Mouse (Mus musculus) lung, embryonic 15.5 days (tissue): ENCODE results near the gene Dbf4. TPM values are rescaled to one million over a fixed set of nuclear protein-coding genes. Genes with fewer than 3 reads are reported as not detected.

ENCODE experiments used
- ATAC-seq: fragments of 200-750 bp; cut with Nextera tagmentation; 2 replicates; pipeline ENCODE4 v1.8.0; 2017; ENCODE audit warnings: moderate number of reproducible peaks, borderline replicate concordance; ENCODE audit not compliant: low FRiP score, low TSS enrichment; ENCODE audit errors: extremely low read depth
- H3K27ac ChIP-seq: fragments of 300-500 bp; sonication (generic); 2 replicates; pipeline ENCODE4 v1.5.1; 2015; ENCODE audit warnings: moderate library complexity, mild to moderate bottlenecking, inconsistent platforms
- H3K27me3 ChIP-seq: fragments of 300-500 bp; sonication (generic); 2 replicates; pipeline ENCODE4 v1.6.1; 2015; ENCODE audit warnings: inconsistent platforms
- H3K36me3 ChIP-seq: fragments of 300-500 bp; sonication (generic); 2 replicates; pipeline ENCODE4 v1.6.1; 2015; ENCODE audit warnings: inconsistent platforms
- H3K4me1 ChIP-seq: fragments of 300-500 bp; sonication (generic); 2 replicates; pipeline ENCODE4 v1.6.1; 2015; ENCODE audit warnings: inconsistent platforms
- H3K4me2 ChIP-seq: fragments of 300-500 bp; sonication (generic); 2 replicates; pipeline ENCODE4 v1.6.1; 2015; ENCODE audit warnings: inconsistent platforms, mild to moderate bottlenecking, moderate library complexity
- H3K4me3 ChIP-seq: fragments of 300-500 bp; sonication (generic); 2 replicates; pipeline ENCODE4 v1.5.1; 2015; ENCODE audit warnings: mild to moderate bottlenecking, inconsistent platforms
- H3K9ac ChIP-seq: fragments of 300-500 bp; sonication (generic); 2 replicates; pipeline ENCODE4 v1.6.1; 2015; ENCODE audit warnings: inconsistent platforms
- H3K9me3 ChIP-seq: fragments of 300-500 bp; sonication (generic); 2 replicates; pipeline ENCODE4 v1.6.1; 2016; ENCODE audit warnings: inconsistent platforms
- WGBS: fragments of 180-500 bp; shearing (Covaris S2); methylation state at CpG from one replicate; pipeline ENCODE4 v1.1.7; 2015; 5-methylcytosine and 5-hydroxymethylcytosine counted together
- polyA plus RNA-seq: library from polyadenylated mRNA; unstranded; fragments of >200 nt; fragmentation: Nextera tagmentation; extraction: Ambion mirVana; gene quantifications from 2 replicates; pipeline ENCODE4 v1.2.1, GENCODE M21; 2015

The Dbf4 gene
- polyA plus RNA-seq, 1 experiment from 2014 or later, result 47.1 TPM

GRCm38 (mm10) chr5:8416683-8417413 lies 5.7 kb downstream of the Dbf4 start:
- Histone ChIP-seq H3K27ac (peak overlapping the region; percentile 49; the same call in 1 of the 2 replicates), H3K9ac (no peak overlapping the region), H3K4me2 (no peak overlapping the region), H3K36me3 (peaks cover 38% of the 10 kb centered on the region), H3K4me1 (0 out of 2 replicates have a peak, but pooled peaks cover 4% of the 10 kb centered on the region), H3K4me3 (no peak overlapping the region), H3K27me3 (no peaks in the 10 kb centered on the region), H3K9me3 (no peaks in the 10 kb centered on the region)
- 73% methylated on average over 3 of the region's 3 CpGs for WGBS
- ATAC-seq, result no peak

- no peaks in the 10 kb centered on the region for H3K27me3 ChIP-seq
- H3K9ac ChIP-seq, result no peak overlapping the region
- no peaks in the 10 kb centered on the region for H3K4me1 ChIP-seq
- H3K36me3 ChIP-seq, result peaks cover 55% of the 10 kb centered on the region
- no peak overlapping the region for H3K4me3 ChIP-seq
- H3K4me2 ChIP-seq, result no peak overlapping the region
- H3K9me3 ChIP-seq, result no peaks in the 10 kb centered on the region
- no peak for ATAC-seq
- no peak overlapping the region for H3K27ac ChIP-seq
- WGBS, result 89% methylated on average over 4 of the region's 4 CpGs
Measured at GRCm38 (mm10) chr5:8408746-8409145, 13.8 kb downstream of the Dbf4 start.

- Histone ChIP-seq H3K9me3 (no peaks in the 10 kb centered on the region), H3K4me3 (no peak overlapping the region), H3K4me1 (no peaks in the 10 kb centered on the region), H3K4me2 (no peak overlapping the region), H3K36me3 (peaks cover 38% of the 10 kb centered on the region), H3K9ac (no peak overlapping the region), H3K27ac (no peak overlapping the region), H3K27me3 (no peaks in the 10 kb centered on the region)
- no peak for ATAC-seq
- WGBS, result 92% methylated on average over 13 of the region's 13 CpGs
Measured at GRCm38 (mm10) chr5:8397587-8398249, 24.8 kb downstream of the Dbf4 start.

DNA sequence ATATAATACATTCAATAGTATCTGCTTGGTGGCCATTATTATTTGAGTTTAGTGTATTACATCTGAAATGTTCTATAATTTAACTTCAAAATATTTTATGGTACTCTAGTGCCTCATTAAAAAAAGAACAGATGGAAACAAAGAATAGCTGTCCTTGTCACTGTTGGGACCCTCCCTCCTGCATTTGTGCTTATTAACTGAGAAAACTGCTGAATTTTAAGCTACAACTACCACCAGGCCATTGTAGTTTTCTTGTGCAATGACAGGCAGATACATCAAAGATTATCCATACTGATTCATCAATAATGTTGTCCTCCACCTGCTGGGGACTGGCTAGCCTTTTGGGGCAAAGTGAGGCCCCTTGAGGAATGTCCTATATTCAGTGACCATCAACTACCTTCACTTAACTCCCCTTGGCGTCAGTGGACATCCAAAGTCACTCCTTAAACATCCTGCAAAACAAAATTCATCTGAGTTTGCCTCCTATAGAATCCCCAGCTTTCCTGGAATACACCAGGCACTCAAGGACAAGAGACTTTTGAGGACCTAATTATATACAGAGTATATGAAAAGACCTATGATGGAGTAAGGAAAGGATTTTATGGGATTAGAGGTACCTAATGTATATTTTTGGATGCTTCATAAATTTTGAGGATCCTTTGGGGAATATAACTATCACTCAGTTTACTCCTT lies 28.5 kb downstream of the Dbf4 start:
- peaks cover 22% of the 10 kb centered on the region for H3K36me3 ChIP-seq
- ATAC-seq, result no peak
- H3K4me1 ChIP-seq, result no peaks in the 10 kb centered on the region
- no peaks in the 10 kb centered on the region for H3K27me3 ChIP-seq
- no peak overlapping the region for H3K9ac ChIP-seq
- H3K9me3 ChIP-seq, result no peaks in the 10 kb centered on the region
- WGBS, result 63% methylated on average over 1 of the region's 1 CpGs
- H3K4me3 ChIP-seq, result no peak overlapping the region
- H3K27ac ChIP-seq, result no peak overlapping the region
- H3K4me2 ChIP-seq, result no peak overlapping the region

DNA sequence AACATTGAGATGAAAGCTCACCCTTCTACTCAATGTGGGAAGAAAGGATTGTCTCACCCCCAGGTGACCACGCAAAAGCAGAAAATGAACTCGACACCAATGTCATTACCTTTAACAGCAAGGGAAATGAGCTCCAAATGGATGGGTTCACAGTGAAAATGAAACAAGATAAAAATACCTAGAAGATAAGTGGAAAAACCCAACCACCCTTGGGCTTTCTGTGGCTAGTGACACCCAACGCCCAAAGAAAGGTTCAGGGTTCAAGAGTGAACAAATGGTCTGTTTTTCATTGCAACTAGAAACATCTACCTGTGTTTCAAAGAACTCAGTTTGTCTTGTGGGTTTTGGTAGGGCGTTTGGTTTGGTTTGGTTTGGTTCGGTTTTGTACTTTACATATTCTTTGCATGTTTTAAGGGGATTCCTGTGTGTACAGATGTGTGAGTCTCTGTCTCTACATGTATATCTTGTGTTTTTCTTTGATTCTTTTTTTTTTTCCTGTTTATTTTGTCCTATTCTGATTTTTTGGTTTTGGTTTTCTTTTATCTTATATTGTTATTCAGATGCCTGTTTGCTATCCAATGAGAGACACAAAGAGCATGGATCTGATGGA lies 48.1 kb downstream of the Dbf4 start:
- 0 out of 2 replicates have a peak, but pooled peaks cover 3% of the 10 kb centered on the region for H3K27me3 ChIP-seq
- no peaks in the 10 kb centered on the region for H3K36me3 ChIP-seq
- H3K4me3 ChIP-seq, result no peak overlapping the region
- H3K4me1 ChIP-seq, result no peaks in the 10 kb centered on the region
- ATAC-seq, result no peak
- no peak overlapping the region for H3K4me2 ChIP-seq
- 73% methylated on average over 5 of the region's 5 CpGs for WGBS
- H3K9ac ChIP-seq, result no peak overlapping the region
- no peak overlapping the region for H3K27ac ChIP-seq
- H3K9me3 ChIP-seq, result no peaks in the 10 kb centered on the region

DNA sequence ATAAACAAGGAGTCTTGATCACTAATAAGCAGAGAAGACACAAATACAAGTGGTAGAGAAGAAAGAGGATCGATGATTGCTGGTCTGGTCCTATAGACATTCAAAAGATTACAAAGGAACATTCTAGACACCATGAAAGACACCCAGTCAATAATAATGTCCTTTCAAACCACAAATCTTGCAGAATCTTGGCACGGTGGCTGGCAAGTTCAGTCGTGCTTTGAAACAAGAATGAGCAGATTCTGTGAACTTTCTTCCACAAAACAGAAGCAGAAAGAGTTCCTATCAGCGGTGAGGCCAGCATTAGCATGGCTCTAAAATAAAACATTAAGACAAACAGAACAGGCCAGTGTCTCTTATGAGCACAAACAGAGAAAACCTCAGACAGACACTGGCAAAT lies 49.1 kb downstream of the Dbf4 start:
- H3K4me1 ChIP-seq, result no peaks in the 10 kb centered on the region
- no peak overlapping the region for H3K9ac ChIP-seq
- H3K4me3 ChIP-seq, result no peak overlapping the region
- no peak overlapping the region for H3K4me2 ChIP-seq
- no peak overlapping the region for H3K27ac ChIP-seq
- WGBS, result 81% methylated on average over 4 of the region's 4 CpGs
- no peaks in the 10 kb centered on the region for H3K9me3 ChIP-seq
- H3K27me3 ChIP-seq, result peaks cover 8% of the 10 kb centered on the region
- no peaks in the 10 kb centered on the region for H3K36me3 ChIP-seq
- ATAC-seq, result no peak

DNA sequence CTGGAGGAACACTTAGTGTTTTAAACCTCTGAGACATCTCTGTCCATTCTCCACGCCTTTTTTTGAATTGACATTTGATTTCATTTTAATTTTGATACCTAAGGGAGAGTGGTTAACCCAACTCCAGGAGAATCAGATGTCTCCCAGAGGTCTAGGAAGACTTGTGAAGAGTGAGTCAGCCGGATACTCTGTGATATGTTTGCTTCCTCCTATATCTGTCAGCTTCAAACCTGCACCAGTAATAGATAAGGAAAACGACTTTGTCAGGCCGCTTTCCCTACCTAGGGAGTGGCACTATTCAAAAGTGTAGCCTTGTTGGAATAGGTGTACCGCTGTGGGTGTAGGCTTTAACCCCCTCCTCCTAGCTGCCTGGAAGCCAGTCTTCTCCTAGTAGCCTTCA lies 53.7 kb downstream of the Dbf4 start:
- Histone ChIP-seq H3K9me3 (no peaks in the 10 kb centered on the region), H3K4me1 (peaks cover 7% of the 10 kb centered on the region; the same call in 1 of the 2 replicates), H3K4me2 (no peak overlapping the region), H3K27me3 (peaks cover 27% of the 10 kb centered on the region), H3K27ac (no peak overlapping the region), H3K9ac (no peak overlapping the region), H3K4me3 (no peak overlapping the region), H3K36me3 (no peaks in the 10 kb centered on the region)
- no peak for ATAC-seq
- 76% methylated on average over 5 of the region's 5 CpGs for WGBS

DNA sequence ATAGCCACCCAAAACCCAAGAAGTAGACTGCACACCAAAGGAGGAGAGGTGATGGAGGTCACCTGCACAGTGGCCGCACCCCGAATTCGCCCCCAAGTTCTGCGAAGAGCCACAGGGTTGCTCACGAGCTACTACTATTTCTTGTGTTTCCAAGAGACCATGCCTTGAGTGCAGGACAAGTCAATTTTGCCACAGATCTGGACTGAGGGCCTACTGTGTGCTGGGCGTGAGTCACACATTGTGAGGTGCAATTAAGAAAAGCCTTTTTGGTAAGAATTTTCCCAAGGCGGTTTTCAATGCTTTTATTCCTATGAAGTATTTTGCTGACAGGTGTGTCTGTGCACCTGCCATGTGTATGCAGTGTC lies 54.2 kb downstream of the Dbf4 start:
- 37% methylated on average over 7 of the region's 7 CpGs for WGBS
- no peak; the same call in 1 of the 2 replicates for ATAC-seq
- peak overlapping the region; percentile 90 for H3K4me2 ChIP-seq
- no peaks in the 10 kb centered on the region for H3K9me3 ChIP-seq
- no peak overlapping the region for H3K9ac ChIP-seq
- H3K36me3 ChIP-seq, result no peaks in the 10 kb centered on the region
- no peak overlapping the region for H3K27ac ChIP-seq
- peak overlapping the region; percentile 56 for H3K4me3 ChIP-seq
- H3K4me1 ChIP-seq, result peaks cover 7% of the 10 kb centered on the region; the same call in 1 of the 2 replicates
- peaks cover 27% of the 10 kb centered on the region for H3K27me3 ChIP-seq

GRCm38 (mm10) chr5:8367614-8368327 lies 54.7 kb downstream of the Dbf4 start, which contains the start of gene Adam22:
Adam22 (minus strand) TSS chr5:8368160.
- H3K27me3 ChIP-seq, result peaks cover 27% of the 10 kb centered on the region
- H3K27ac ChIP-seq, result no peak within 1 kb of the TSS
- H3K9me3 ChIP-seq, result no peaks in the 10 kb centered on the region
- no peaks in the 10 kb centered on the region for H3K36me3 ChIP-seq
- H3K4me1 ChIP-seq, result peaks cover 7% of the 10 kb centered on the region; the same call in 1 of the 2 replicates
- peak within 1 kb of the TSS; percentile 56 for H3K4me3 ChIP-seq
- peak; percentile 94 for ATAC-seq
- peak within 1 kb of the TSS; percentile 90 for H3K4me2 ChIP-seq
- under 1% methylated on average over 47 of the region's 55 CpGs for WGBS
- H3K9ac ChIP-seq, result peak within 1 kb of the TSS; percentile 45

GRCm38 (mm10) chr5:8366771-8367613 lies 55.5 kb downstream of the Dbf4 start:
- H3K9ac ChIP-seq, result no peak overlapping the region
- H3K4me3 ChIP-seq, result peak overlapping the region; percentile 56
- ATAC-seq, result 0 out of 2 replicates have a peak, but pooled peaks have one; percentile 6
- no peaks in the 10 kb centered on the region for H3K36me3 ChIP-seq
- H3K4me2 ChIP-seq, result peak overlapping the region; percentile 90
- 2% methylated on average over 24 of the region's 25 CpGs for WGBS
- peaks cover 27% of the 10 kb centered on the region for H3K27me3 ChIP-seq
- no peak overlapping the region for H3K27ac ChIP-seq
- no peaks in the 10 kb centered on the region for H3K9me3 ChIP-seq
- peaks cover 7% of the 10 kb centered on the region; the same call in 1 of the 2 replicates for H3K4me1 ChIP-seq
